Mouse (Mus musculus) liver, embryonic 14.5 days (tissue): ENCODE results near the gene Lpin1. TPM values are rescaled to one million over a fixed set of nuclear protein-coding genes. Genes with fewer than 3 reads are reported as not detected.

Source experiments
- ATAC-seq: fragments of 200-750 bp; cut with Nextera tagmentation; 2 replicates; pipeline ENCODE4 v1.8.0; 2017; ENCODE audit warnings: moderate number of reproducible peaks, mild to moderate bottlenecking, moderate library complexity; ENCODE audit not compliant: insufficient read depth
- DNase-seq, 3 experiments: peaks; one replicate each; pipeline ENCODE4 v3.0.0-alpha.2; 2012 to 2013; ENCODE audit warnings: low read depth in 3 of 3, low spot score in 3 of 3
- H3K27ac ChIP-seq: fragments of 300-500 bp; sonication (generic); 2 replicates; pipeline ENCODE4 v1.5.1; 2014; ENCODE audit warnings: moderate library complexity, mild to moderate bottlenecking, control low read depth, inconsistent platforms
- H3K27me3 ChIP-seq: fragments of 300-500 bp; sonication (generic); 2 replicates; pipeline ENCODE4 v1.6.1; 2014; ENCODE audit warnings: mild to moderate bottlenecking, low read length, moderate library complexity; ENCODE audit not compliant: control insufficient read depth, insufficient read depth
- H3K36me3 ChIP-seq: fragments of 300-500 bp; sonication (generic); replicated peaks from 2 replicates; pipeline ENCODE4 v1.6.1; 2014; ENCODE audit warnings: low read depth; ENCODE audit not compliant: control insufficient read depth, insufficient read depth
- H3K4me1 ChIP-seq, 2 experiments: fragments of 200-500 bp in 1 of 2; fragments of 300-500 bp in 1 of 2; sonication (generic) in 1 of 2; replicated peaks; 2 replicates each; pipeline ENCODE4 v1.6.1; 2012 to 2014; ENCODE audit warnings: antibody characterized with exemption in 1 of 2, inconsistent platforms in 1 of 2, low read length in 1 of 2; ENCODE audit not compliant: control insufficient read depth in 2 of 2, insufficient read depth in 2 of 2
- H3K4me2 ChIP-seq: fragments of 300-500 bp; sonication (generic); 2 replicates; pipeline ENCODE4 v1.6.1; 2014; ENCODE audit warnings: low read depth, mild to moderate bottlenecking, control low read depth, moderate library complexity
- H3K4me3 ChIP-seq, 2 experiments: fragments of 200-500 bp in 1 of 2; fragments of 300-500 bp in 1 of 2; sonication (generic) in 1 of 2; 2 replicates each; pipeline ENCODE4 v1.5.1; 2012 to 2014; ENCODE audit warnings: low read depth in 2 of 2, low read length in 2 of 2, mild to moderate bottlenecking in 2 of 2, control low read depth in 1 of 2, inconsistent platforms in 1 of 2, moderate library complexity in 1 of 2; ENCODE audit not compliant: insufficient read depth in 1 of 2
- H3K9ac ChIP-seq: fragments of 300-500 bp; sonication (generic); replicated peaks from 2 replicates; pipeline ENCODE4 v1.6.1; 2014; ENCODE audit warnings: mild to moderate bottlenecking, control low read depth, moderate library complexity
- H3K9me3 ChIP-seq: fragments of 300-500 bp; sonication (generic); 2 replicates; pipeline ENCODE4 v1.6.1; 2016; ENCODE audit warnings: low read length, mixed read lengths; ENCODE audit not compliant: control insufficient read depth
- CTCF ChIP-seq: IDR thresholded peaks from 2 replicates; pipeline ENCODE4 v1.5.1; 2016; ENCODE audit warnings: antibody characterized with exemption, low read depth, control low read depth
- EP300 ChIP-seq: IDR thresholded peaks from 2 replicates; pipeline ENCODE4 v1.6.1; 2016; ENCODE audit warnings: antibody characterized with exemption, low read depth
- WGBS: fragments of 180-500 bp; shearing (Covaris S2); extraction: QIAGEN DNeasy Blood & Tissue Kit; methylation state at CpG from one replicate; pipeline ENCODE4 v1.1.7; 2014; ENCODE audit not compliant: insufficient replicate concordance; 5-methylcytosine and 5-hydroxymethylcytosine counted together
- polyA plus RNA-seq, 2 experiments: library from polyadenylated mRNA; depleted of rRNA in 1 of 2; stranded (reverse) in 1 of 2; unstranded in 1 of 2; fragments of >200 nt; fragmentation: Nextera tagmentation in 1 of 2; extraction: Ambion mirVana in 1 of 2; gene quantifications; 2 replicates each; pipeline versions ENCODE4 v1.2.1 to v1.2.3; 2012 to 2014

Lpin1 gene
- polyA plus RNA-seq, 2 experiments: 4.8 to 5.8 TPM

DNA sequence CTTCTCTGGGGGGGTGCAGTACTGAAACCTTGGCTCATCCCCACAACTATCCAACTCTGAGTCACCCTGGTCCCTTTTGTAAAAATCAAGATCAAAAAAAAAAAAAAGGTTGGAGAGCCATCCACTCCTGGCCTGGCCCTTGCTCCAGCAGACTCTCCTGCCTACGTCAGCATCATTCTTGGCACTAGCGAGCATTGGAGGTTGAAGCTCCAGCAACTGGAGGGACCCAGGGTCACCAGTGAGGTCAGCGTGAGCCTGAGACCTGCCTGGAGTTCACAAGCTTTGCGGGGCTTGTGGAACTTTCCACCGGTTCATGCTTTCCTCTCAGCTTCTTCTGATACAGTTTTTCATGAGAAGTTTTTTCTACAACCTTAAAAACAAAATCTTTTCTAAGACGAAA lies 29.3 kb upstream of the Lpin1 start:
- DNase-seq: no peak
- no peaks in the 10 kb centered on the region for H3K27me3 ChIP-seq
- 63% methylated on average over 6 of the region's 6 CpGs for WGBS
- H3K4me3 ChIP-seq: no peak overlapping the region
- no peak overlapping the region for H3K27ac ChIP-seq
- H3K9ac ChIP-seq: no peak overlapping the region
- no peaks in the 10 kb centered on the region for H3K36me3 ChIP-seq
- no peaks in the 10 kb centered on the region for H3K4me1 ChIP-seq
- H3K9me3 ChIP-seq: no peaks in the 10 kb centered on the region
- TF ChIP-seq CTCF (no peak), EP300 (no peak)
- no peak overlapping the region for H3K4me2 ChIP-seq
- ATAC-seq: no peak

DNA sequence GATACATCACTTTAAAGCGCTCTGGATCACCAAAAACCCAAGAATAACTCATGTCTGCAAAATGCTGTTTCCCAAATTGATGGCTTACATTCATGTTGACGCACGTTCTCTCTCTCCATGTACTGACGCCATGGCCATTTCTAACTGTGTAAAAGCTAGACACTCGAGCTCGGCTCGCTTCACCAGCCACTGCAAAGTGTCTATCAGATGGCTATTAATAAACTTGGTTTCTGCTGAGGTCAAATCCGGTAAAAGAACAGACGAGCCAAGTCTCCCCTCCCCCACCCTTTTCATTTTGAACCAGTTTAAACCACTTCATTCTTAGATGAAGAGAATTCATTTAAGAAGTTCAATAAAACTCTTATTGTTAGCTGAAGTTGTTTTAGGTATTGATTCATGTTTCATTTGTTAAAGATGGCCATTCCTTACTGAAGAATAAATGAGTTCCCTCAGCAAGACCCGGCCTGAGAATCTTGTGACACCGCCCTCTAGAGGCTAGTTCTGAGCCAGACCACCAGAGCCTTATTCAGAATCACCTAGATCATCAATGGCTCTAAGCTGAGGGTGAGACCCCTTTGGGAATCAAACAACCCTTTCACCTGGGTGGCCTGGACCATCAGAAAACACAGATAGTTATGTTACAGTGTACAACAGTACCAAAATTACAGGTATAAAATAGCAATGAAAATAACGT lies 28.5 kb upstream of the Lpin1 start:
- Histone ChIP-seq H3K9ac (no peak overlapping the region), H3K4me1 (no peaks in the 10 kb centered on the region), H3K36me3 (no peaks in the 10 kb centered on the region), H3K4me2 (no peak overlapping the region), H3K9me3 (no peaks in the 10 kb centered on the region), H3K27me3 (no peaks in the 10 kb centered on the region), H3K4me3 (no peak overlapping the region), H3K27ac (no peak overlapping the region)
- 55% methylated on average over 12 of the region's 12 CpGs for WGBS
- DNase-seq: no peak
- ATAC-seq: no peak
- peak; percentile 35 for TF ChIP-seq CTCF
- TF ChIP-seq EP300: no peak

DNA sequence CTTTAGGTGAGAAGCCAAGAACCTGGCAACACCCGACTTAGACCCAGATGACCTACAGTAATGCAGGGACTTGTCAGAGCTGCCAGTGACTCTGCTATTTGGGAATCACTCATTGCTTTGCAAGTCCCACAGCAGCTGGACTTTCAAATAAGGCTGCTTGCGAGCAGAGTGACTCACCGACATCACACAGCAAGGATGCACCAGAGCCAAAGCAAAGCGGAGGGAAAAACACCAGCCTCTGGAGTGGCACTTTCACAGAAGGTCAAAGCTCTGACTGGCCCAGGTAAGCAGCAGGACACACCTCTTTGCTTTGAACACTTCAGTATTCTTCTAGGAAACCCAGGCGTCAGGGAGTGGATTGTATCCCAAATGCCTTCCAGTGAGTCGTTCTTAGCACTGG lies 25.1 kb upstream of the Lpin1 start:
- H3K9me3 ChIP-seq: no peaks in the 10 kb centered on the region
- no peaks in the 10 kb centered on the region for H3K27me3 ChIP-seq
- H3K36me3 ChIP-seq: no peaks in the 10 kb centered on the region
- ATAC-seq: no peak
- no peak overlapping the region for H3K4me3 ChIP-seq
- TF ChIP-seq EP300: no peak
- no peak for TF ChIP-seq CTCF
- DNase-seq: no peak
- H3K4me1 ChIP-seq: no peaks in the 10 kb centered on the region
- no peak overlapping the region for H3K4me2 ChIP-seq
- 52% methylated on average over 6 of the region's 6 CpGs for WGBS
- H3K27ac ChIP-seq: no peak overlapping the region
- H3K9ac ChIP-seq: no peak overlapping the region

DNA sequence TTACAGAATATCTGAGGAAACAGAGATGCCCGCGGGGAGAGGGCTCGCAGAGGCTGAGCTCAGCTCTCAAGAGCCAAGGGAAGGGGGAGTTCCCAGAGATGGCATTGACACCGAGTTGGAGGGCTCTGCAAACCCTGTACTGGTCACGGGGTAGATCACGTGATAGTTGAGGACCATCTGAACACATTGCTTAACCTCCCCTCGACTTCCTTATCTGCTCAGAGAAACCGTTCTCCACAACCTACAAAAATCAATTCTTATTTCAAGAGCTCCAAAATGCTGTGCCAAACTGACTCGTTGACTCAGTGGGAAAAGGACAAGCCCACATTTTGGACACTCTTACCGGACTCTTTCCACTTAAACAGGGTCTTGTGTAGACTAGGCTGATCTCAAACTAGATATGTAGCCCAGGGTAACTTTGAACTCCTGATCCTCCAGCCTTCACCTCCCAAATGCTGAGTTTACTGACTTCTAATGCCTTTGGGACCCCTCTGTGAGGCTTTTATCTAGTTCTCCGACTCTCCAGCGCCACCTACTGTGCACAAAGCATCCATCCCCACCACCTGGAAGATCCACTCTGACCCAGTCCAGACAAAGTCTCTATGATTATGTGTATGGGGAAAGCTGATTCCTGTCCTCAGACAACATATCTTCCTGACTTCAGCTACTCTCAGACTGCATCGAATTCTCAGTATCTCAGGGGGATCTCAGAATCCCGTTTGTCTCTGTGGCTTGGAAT lies 23.5 kb upstream of the Lpin1 start:
- DNase-seq (no peak), ATAC-seq (no peak)

DNA sequence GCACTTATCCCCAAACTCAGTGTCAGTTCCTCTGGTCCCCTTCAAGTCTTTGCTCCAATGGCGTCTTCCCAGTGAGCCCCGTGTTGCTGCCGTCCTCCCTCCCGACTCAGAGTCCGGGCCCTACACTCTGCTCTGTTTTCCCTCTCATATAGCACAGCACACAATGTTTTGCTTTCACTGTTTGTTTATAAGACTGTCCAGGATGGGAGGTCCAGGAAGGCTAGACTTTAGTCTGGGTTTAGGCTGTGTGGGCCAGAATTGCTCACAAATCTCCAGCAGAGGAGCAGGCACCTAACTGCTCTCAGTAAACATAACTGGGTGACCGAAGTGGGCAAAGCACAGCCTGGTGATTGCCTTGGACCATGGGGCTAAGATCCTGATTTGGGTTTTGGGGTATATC lies 22.5 kb upstream of the Lpin1 start:
- Histone ChIP-seq H3K9ac (no peak overlapping the region), H3K4me2 (no peak overlapping the region), H3K27ac (no peak overlapping the region), H3K36me3 (no peaks in the 10 kb centered on the region), H3K4me1 (no peaks in the 10 kb centered on the region), H3K9me3 (no peaks in the 10 kb centered on the region), H3K4me3 (no peak overlapping the region), H3K27me3 (no peaks in the 10 kb centered on the region)
- TF ChIP-seq EP300 (no peak), CTCF (no peak)
- 68% methylated on average over 6 of the region's 6 CpGs for WGBS
- ATAC-seq (no peak), DNase-seq (no peak)

More for the DNA sequence above, 23.5 kb upstream of the Lpin1 start:
- WGBS: 34% methylated on average over 14 of the region's 14 CpGs
- Histone ChIP-seq H3K36me3 (no peaks in the 10 kb centered on the region), H3K27ac (no peak overlapping the region), H3K4me1 (no peaks in the 10 kb centered on the region), H3K4me2 (no peak overlapping the region), H3K4me3 (no peak overlapping the region), H3K9me3 (no peaks in the 10 kb centered on the region), H3K9ac (no peak overlapping the region), H3K27me3 (no peaks in the 10 kb centered on the region)
- TF ChIP-seq CTCF (peak; percentile 67), EP300 (no peak)
